Mouse (Mus musculus): ENCODE measurements around the gene Spaca6.

Spaca6 gene

GRCm38 (mm10) chr17:17826751-17827657 is at the start of gene Spaca6:
Spaca6 (plus strand) TSS chr17:17827158.
- DNase-seq, result peak; percentile 95 to 96

- DNase-seq, result no peak
Observed at GRCm38 (mm10) chr17:17790866-17791630, 35.9 kb upstream of the Spaca6 start.

GRCm38 (mm10) chr17:17792578-17792977 is 34.4 kb upstream of the Spaca6 start:
- peak; percentile 35 to 38 for DNase-seq

GRCm38 (mm10) chr17:17795527-17795926 is 31.4 kb upstream of the Spaca6 start:
- DNase-seq, result no peak

- DNase-seq, result no peak
Observed at GRCm38 (mm10) chr17:17823612-17824336, 3.2 kb upstream of the Spaca6 start.

GRCm38 (mm10) chr17:17825921-17826591 is 902 bp upstream of the Spaca6 start:
- peak; percentile 56 to 65 for DNase-seq

- peak; percentile 69 to 77 for DNase-seq
Observed at GRCm38 (mm10) chr17:17827658-17828190, 766 bp downstream of the Spaca6 start.

GRCm38 (mm10) chr17:17828191-17828981 is 1.4 kb downstream of the Spaca6 start:
- peak; percentile 63 to 70 for DNase-seq

GRCm38 (mm10) chr17:17829052-17829785 is 2.3 kb downstream of the Spaca6 start:
- peak; percentile 25 to 40 for DNase-seq

- peak; percentile 22 to 35 for DNase-seq
Observed at GRCm38 (mm10) chr17:17829816-17830535, 3.0 kb downstream of the Spaca6 start.

- DNase-seq, result peak; percentile 21 to 38
Observed at GRCm38 (mm10) chr17:17830731-17831130, 3.8 kb downstream of the Spaca6 start.

GRCm38 (mm10) chr17:17834896-17835295 is 7.9 kb downstream of the Spaca6 start:
- DNase-seq, result no peak

- DNase-seq, result no peak
Observed at GRCm38 (mm10) chr17:17836101-17836500, 9.1 kb downstream of the Spaca6 start.

GRCm38 (mm10) chr17:17837426-17837825 is 10.5 kb downstream of the Spaca6 start:
- peak; percentile 42 to 58 for DNase-seq

- peak; percentile 96 for DNase-seq
Observed at GRCm38 (mm10) chr17:17837919-17838701, 11.2 kb downstream of the Spaca6 start.

GRCm38 (mm10) chr17:17839276-17839675 is 12.3 kb downstream of the Spaca6 start:
- DNase-seq, result no peak

- no peak for DNase-seq
Observed at GRCm38 (mm10) chr17:17840796-17841195, 13.8 kb downstream of the Spaca6 start.

- no peak for DNase-seq
Observed at GRCm38 (mm10) chr17:17843534-17844261, 16.7 kb downstream of the Spaca6 start.

Measured in cerebellum, adult 18-20 months (tissue).